Mouse (Mus musculus) MEL (cell line): ENCODE data around the gene Tmem88. TPM values are rescaled to one million over a fixed set of nuclear protein-coding genes. Genes with fewer than 3 reads are reported as not detected.

ENCODE experiments used
- DNase-seq: peaks from one replicate; pipeline ENCODE4 v3.0.0; 2011; ENCODE audit warnings: low read depth, low spot score
- H3K27ac ChIP-seq: 2 replicates; pipeline ENCODE4 v1.5.1; 2012; ENCODE audit warnings: low read depth, mild to moderate bottlenecking, control low read depth, low read length, moderate library complexity; ENCODE audit not compliant: control insufficient read depth
- H3K27me3 ChIP-seq, 2 experiments: fragments of 150-350 bp in 1 of 2; sonication (generic) in 1 of 2; 2 replicates each; pipeline ENCODE4 v1.6.1; 2012; ENCODE audit warnings: low read length in 2 of 2, mild to moderate bottlenecking in 2 of 2, improper control_type of control experiment in 1 of 2, moderate library complexity in 1 of 2; ENCODE audit not compliant: insufficient read depth in 2 of 2, control insufficient read depth in 1 of 2
- H3K36me3 ChIP-seq, 2 experiments: 2 replicates each; pipeline ENCODE4 v1.6.1; 2012 to 2014; ENCODE audit warnings: low read length in 2 of 2, improper control_type of control experiment in 1 of 2, inconsistent platforms in 1 of 2, mild to moderate bottlenecking in 1 of 2; ENCODE audit not compliant: insufficient read depth in 2 of 2, control insufficient read depth in 1 of 2
- H3K4me1 ChIP-seq, 2 experiments: fragments of 150-350 bp in 1 of 2; sonication (generic) in 1 of 2; 2 replicates each; pipeline ENCODE4 v1.6.1; 2012; ENCODE audit warnings: low read length in 2 of 2, improper control_type of control experiment in 1 of 2, mild to moderate bottlenecking in 1 of 2; ENCODE audit not compliant: insufficient read depth in 2 of 2, control insufficient read depth in 1 of 2
- H3K4me3 ChIP-seq, 2 experiments: fragments of 150-350 bp in 1 of 2; sonication (generic) in 1 of 2; 2 replicates each; pipeline ENCODE4 v1.5.1; 2012; ENCODE audit warnings: low read depth in 2 of 2, low read length in 2 of 2, mild to moderate bottlenecking in 2 of 2, moderate library complexity in 2 of 2, control low read depth in 1 of 2, improper control_type of control experiment in 1 of 2; ENCODE audit not compliant: control insufficient read depth in 1 of 2, insufficient read depth in 1 of 2
- H3K79me2 ChIP-seq: 2 replicates; pipeline ENCODE4 v1.6.1; 2012; ENCODE audit warnings: mild to moderate bottlenecking, low read length, moderate library complexity; ENCODE audit not compliant: control insufficient read depth, poor library complexity, insufficient read depth
- H3K9ac ChIP-seq: 2 replicates; pipeline ENCODE4 v1.6.1; 2012; ENCODE audit warnings: low read depth, mild to moderate bottlenecking, control low read depth, low read length, moderate library complexity; ENCODE audit not compliant: control insufficient read depth, poor library complexity, severe bottlenecking
- H3K9me3 ChIP-seq: fragments of 150-350 bp; sonication (generic); replicated peaks from 2 replicates; pipeline ENCODE4 v1.6.1; 2012; ENCODE audit warnings: mild to moderate bottlenecking, low read length, improper control_type of control experiment, moderate library complexity; ENCODE audit not compliant: insufficient read depth
- BHLHE40 ChIP-seq: IDR thresholded peaks from 2 replicates; pipeline ENCODE4 v1.6.1; 2012; ENCODE audit warnings: low read depth, mild to moderate bottlenecking, inconsistent platforms, low read length, improper control_type of control experiment, borderline replicate concordance
- CHD1 ChIP-seq: IDR thresholded peaks from 2 replicates; pipeline ENCODE4 v1.6.1; 2012; ENCODE audit warnings: low read depth, mild to moderate bottlenecking, inconsistent platforms, low read length, improper control_type of control experiment
- CHD2 ChIP-seq: IDR thresholded peaks from 2 replicates; pipeline ENCODE4 v1.6.1; 2011; ENCODE audit warnings: low read length, improper control_type of control experiment
- E2F4 ChIP-seq: IDR thresholded peaks from 2 replicates; pipeline ENCODE4 v1.6.1; 2011; ENCODE audit warnings: low read depth, low read length, improper control_type of control experiment, borderline replicate concordance
- ETS1 ChIP-seq: IDR thresholded peaks from 2 replicates; pipeline ENCODE4 v1.6.1; 2012; ENCODE audit warnings: low read depth, mild to moderate bottlenecking, inconsistent platforms, low read length, improper control_type of control experiment, moderate library complexity
- GATA1 ChIP-seq: IDR thresholded peaks from 2 replicates; pipeline ENCODE4 v1.6.1; 2011; ENCODE audit warnings: low read depth, low read length, improper control_type of control experiment
- JUND ChIP-seq: IDR thresholded peaks from 2 replicates; pipeline ENCODE4 v1.6.1; 2011; ENCODE audit warnings: low read depth, mild to moderate bottlenecking, improper control_type of control experiment, low read length
- MAX ChIP-seq: IDR thresholded peaks from 2 replicates; pipeline ENCODE4 v1.6.1; 2011; ENCODE audit warnings: low read length, improper control_type of control experiment
- MYB ChIP-seq: IDR thresholded peaks from 2 replicates; pipeline ENCODE4 v1.6.1; 2011; ENCODE audit warnings: mild to moderate bottlenecking, low read depth, low read length, improper control_type of control experiment
- POLR2AphosphoS2 ChIP-seq: IDR thresholded peaks from 2 replicates; pipeline ENCODE4 v1.6.1; 2011; ENCODE audit warnings: low read length, improper control_type of control experiment
- POLR2AphosphoS5 ChIP-seq: IDR thresholded peaks from 2 replicates; pipeline ENCODE4 v1.6.1; 2012; ENCODE audit warnings: low read depth, borderline replicate concordance, mild to moderate bottlenecking, inconsistent platforms, low read length, moderate library complexity, mixed read lengths
- SMC3 ChIP-seq: IDR thresholded peaks from 2 replicates; pipeline ENCODE4 v1.6.1; 2011; ENCODE audit warnings: low read depth, low read length, improper control_type of control experiment
- UBTF ChIP-seq: IDR thresholded peaks from 2 replicates; pipeline ENCODE4 v1.6.1; 2012; ENCODE audit warnings: low read depth, mild to moderate bottlenecking, inconsistent platforms, low read length, improper control_type of control experiment, moderate library complexity, borderline replicate concordance; ENCODE audit not compliant: insufficient read depth
- USF1 ChIP-seq: IDR thresholded peaks from 2 replicates; pipeline ENCODE4 v1.6.1; 2014; ENCODE audit warnings: low read depth, mild to moderate bottlenecking, inconsistent platforms, low read length, improper control_type of control experiment, moderate library complexity
- USF2 ChIP-seq, 2 experiments: IDR thresholded peaks; 2 replicates each; pipeline ENCODE4 v1.6.1; 2011 to 2012; ENCODE audit warnings: improper control_type of control experiment in 2 of 2, low read length in 2 of 2, borderline replicate concordance in 1 of 2, inconsistent platforms in 1 of 2, low read depth in 1 of 2, mild to moderate bottlenecking in 1 of 2; ENCODE audit not compliant: insufficient read depth in 1 of 2
- ZC3H11A ChIP-seq: IDR thresholded peaks from 2 replicates; pipeline ENCODE4 v1.6.1; 2012; ENCODE audit warnings: low read depth, mild to moderate bottlenecking, inconsistent platforms, low read length, improper control_type of control experiment
- ZNF384 ChIP-seq: IDR thresholded peaks from 2 replicates; pipeline ENCODE4 v1.6.1; 2012; ENCODE audit warnings: low read depth, mild to moderate bottlenecking, inconsistent platforms, low read length, improper control_type of control experiment
- polyA plus RNA-seq, 2 experiments: library from polyadenylated mRNA; stranded (reverse) in 1 of 2; unstranded in 1 of 2; fragments of >175 nt in 1 of 2; fragments of >200 nt in 1 of 2; gene quantifications; 2 replicates each; pipeline versions ENCODE4 v1.2.1 to v1.2.4; 2012; ENCODE audit warnings: low replicate concordance in 2 of 2, low read depth in 1 of 2; ENCODE audit not compliant: insufficient read length in 2 of 2, insufficient read depth in 1 of 2, missing spikeins in 1 of 2
- total RNA-seq: library from RNA; depleted of rRNA; stranded (reverse); fragments of 300-350 nt; gene quantifications from 2 replicates; pipeline ENCODE4 v1.2.3, GENCODE M21; 2012; rRNA removed

Gene Tmem88
- total and polyA plus RNA-seq, 3 experiments, result 0.39 to 0.45 TPM; not detected in 1

DNA sequence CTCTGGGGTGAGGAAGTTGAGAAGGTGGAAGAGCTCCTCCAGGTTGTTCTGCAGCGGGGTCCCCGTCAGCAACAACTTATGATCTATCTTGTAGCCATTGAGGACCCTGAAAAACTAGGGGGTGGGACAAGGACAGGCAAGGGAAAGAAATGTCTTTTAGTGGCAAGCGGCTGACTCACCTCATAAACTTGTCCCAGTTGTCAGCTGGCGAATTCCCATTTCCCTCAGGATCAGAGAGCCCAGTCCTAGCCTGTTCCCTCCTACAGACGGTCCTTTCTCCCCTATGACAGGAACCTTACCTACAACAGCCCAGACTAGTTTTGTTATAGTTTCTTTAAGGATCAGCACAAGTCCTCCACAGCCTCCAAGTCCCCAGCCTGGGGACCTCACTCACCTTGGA lies 41.5 kb downstream of the Tmem88 start:
- TF ChIP-seq MYB (no peak), ETS1 (no peak), GATA1 (no peak), USF2 (IDR thresholded peaks at IDR 0.05; ENCODE audit: borderline replicate concordance in 1 of 2, insufficient read depth in 1 of 2, low read depth in 1 of 2, low read length in 2 of 2) (no peak), POLR2AphosphoS2 (no peak), ZC3H11A (no peak), BHLHE40 (no peak), SMC3 (no peak), E2F4 (no peak), CHD1 (no peak), ZNF384 (no peak), CHD2 (no peak), MAX (no peak), POLR2AphosphoS5 (no peak), USF1 (no peak), UBTF (no peak), JUND (no peak)
- TF ChIP-seq, all 39 proteins: peak for 0
- Histone ChIP-seq H3K27ac (no peak overlapping the region), H3K79me2 (no peaks in the 10 kb centered on the region), H3K4me3 (no peak overlapping the region), H3K9ac (no peak overlapping the region), H3K36me3 (peaks cover 0 to 2% of the 10 kb centered on the region in 2 experiments; a peak in 2 of 4 replicates), H3K4me1 (no peaks in the 10 kb centered on the region), H3K9me3 (no peaks in the 10 kb centered on the region), H3K27me3 (no peaks in the 10 kb centered on the region)
- no peak for DNase-seq

Other genes with a start within 250 kb of the Tmem88 start
- not detected in 2 replicates for gene Alox12b, start 241.2 kb downstream of the Tmem88 start, total RNA-seq
- gene Alox12b, start 241.2 kb downstream of the Tmem88 start, polyA plus RNA-seq, result not detected
- gene Alox8, start 200.4 kb downstream of the Tmem88 start, total RNA-seq, result 0.31 and 0.56 TPM in 2 replicates
- under 1 TPM in 1 of 2 experiments, not detected in 1; 0.07 TPM for gene Alox8, start 200.4 kb downstream of the Tmem88 start, polyA plus RNA-seq
- gene Gucy2e, start 161.2 kb downstream of the Tmem88 start, total RNA-seq, result not detected in 2 replicates
- gene Gucy2e, start 161.2 kb downstream of the Tmem88 start, polyA plus RNA-seq, result not detected
- gene Cntrob, start 74.5 kb downstream of the Tmem88 start, total RNA-seq, result 16.5 and 17.8 TPM in 2 replicates
- 10 to 100 TPM in 1 of 2 experiments, not detected in 1; 38.3 TPM for gene Cntrob, start 74.5 kb downstream of the Tmem88 start, polyA plus RNA-seq
- 57.6 and 58.6 TPM in 2 replicates for gene Trappc1, start 74.3 kb downstream of the Tmem88 start, total RNA-seq
- 10 to 100 TPM in 1 of 2 experiments, not detected in 1; 89.8 TPM for gene Trappc1, start 74.3 kb downstream of the Tmem88 start, polyA plus RNA-seq
- 3.0 and 3.8 TPM in 2 replicates for gene Kcnab3, start 72.0 kb downstream of the Tmem88 start, total RNA-seq
- gene Kcnab3, start 72.0 kb downstream of the Tmem88 start, polyA plus RNA-seq, result 1 to 10 TPM in 1 of 2 experiments, not detected in 1; 6.2 TPM
- gene Rnf227, start 57.8 kb downstream of the Tmem88 start, total RNA-seq, result 6.4 and 11.5 TPM in 2 replicates
- 10 to 100 TPM in 1 of 2 experiments, not detected in 1; 12.4 TPM for gene Rnf227, start 57.8 kb downstream of the Tmem88 start, polyA plus RNA-seq
- 37.3 and 65.8 TPM in 2 replicates for gene Chd3, start 28.8 kb downstream of the Tmem88 start, total RNA-seq
- gene Chd3, start 28.8 kb downstream of the Tmem88 start, polyA plus RNA-seq, result 10 to 100 TPM in 1 of 2 experiments, not detected in 1; 84.9 TPM
- gene Naa38, start 2.7 kb downstream of the Tmem88 start, total RNA-seq, result 190 and 191 TPM in 2 replicates
- gene Naa38, start 2.7 kb downstream of the Tmem88 start, polyA plus RNA-seq, result 100 to 1,000 TPM in 1 of 2 experiments, not detected in 1; 173 TPM
- gene Cyb5d1, start 2.6 kb downstream of the Tmem88 start, total RNA-seq, result 26.8 and 39.6 TPM in 2 replicates
- gene Cyb5d1, start 2.6 kb downstream of the Tmem88 start, polyA plus RNA-seq, result 10 to 100 TPM in 1 of 2 experiments, not detected in 1; 21.3 TPM
- 5.8 and 7.2 TPM in 2 replicates for gene Kdm6b, start 15.4 kb upstream of the Tmem88 start, total RNA-seq
- gene Kdm6b, start 15.4 kb upstream of the Tmem88 start, polyA plus RNA-seq, result 10 to 100 TPM; 25.0 to 43.4 TPM
- under 0.01 and 0.04 TPM in 2 replicates for gene Dnah2, start 150.9 kb upstream of the Tmem88 start, total RNA-seq
- under 1 TPM in 1 of 2 experiments, not detected in 1; 0.07 TPM for gene Dnah2, start 150.9 kb upstream of the Tmem88 start, polyA plus RNA-seq
- gene Efnb3, start 162.0 kb upstream of the Tmem88 start, total RNA-seq, result 0.20 and 0.23 TPM in 2 replicates
- gene Efnb3, start 162.0 kb upstream of the Tmem88 start, polyA plus RNA-seq, result under 1 TPM in 1 of 2 experiments, not detected in 1; 0.72 TPM
- gene Wrap53, start 182.0 kb upstream of the Tmem88 start, total RNA-seq, result 18.5 and 18.9 TPM in 2 replicates
- gene Wrap53, start 182.0 kb upstream of the Tmem88 start, polyA plus RNA-seq, result 10 to 100 TPM in 1 of 2 experiments, not detected in 1; 24.5 TPM
- 74.1 and 76.4 TPM in 2 replicates for gene Trp53, start 182.1 kb upstream of the Tmem88 start, total RNA-seq
- gene Trp53, start 182.1 kb upstream of the Tmem88 start, polyA plus RNA-seq, result 100 to 1,000 TPM in 1 of 2 experiments, not detected in 1; 212 TPM
- 13.4 and 15.1 TPM in 2 replicates for gene Atp1b2, start 207.7 kb upstream of the Tmem88 start, total RNA-seq
- gene Atp1b2, start 207.7 kb upstream of the Tmem88 start, polyA plus RNA-seq, result 100 to 1,000 TPM in 1 of 2 experiments, not detected in 1; 136 TPM
- not detected in 2 replicates for gene Shbg, start 219.7 kb upstream of the Tmem88 start, total RNA-seq
- not detected for gene Shbg, start 219.7 kb upstream of the Tmem88 start, polyA plus RNA-seq
- gene Sat2, start 223.8 kb upstream of the Tmem88 start, total RNA-seq, result not detected in 2 replicates
- gene Sat2, start 223.8 kb upstream of the Tmem88 start, polyA plus RNA-seq, result not detected
- 90.2 and 95.1 TPM in 2 replicates for gene Fxr2, start 234.8 kb upstream of the Tmem88 start, total RNA-seq
- gene Fxr2, start 234.8 kb upstream of the Tmem88 start, polyA plus RNA-seq, result 10 to 100 TPM in 1 of 2 experiments, not detected in 1; 97.6 TPM